Mouse (Mus musculus): Measurements from ENCODE around the gene Rims4. TPM values are rescaled to one million over a fixed set of nuclear protein-coding genes. Genes with fewer than 3 reads are reported as not detected.

Gene Rims4
- polyA plus RNA-seq, 1 experiment from 2014 or later: 0.79 TPM

GRCm38 (mm10) chr2:163842043-163842442, 76.4 kb downstream of the Rims4 start:
- no peaks in the 10 kb centered on the region for H3K4me1 ChIP-seq (ENCODE audit: insufficient read depth, low read length)
- no peak overlapping the region for H3K4me3 ChIP-seq (ENCODE audit: low read length)
- no peak overlapping the region for H3K27ac ChIP-seq (ENCODE audit: low read length)
- no peak overlapping the region for H3K4me2 ChIP-seq (replicated peaks; ENCODE audit: low read depth, low read length)
- no peaks in the 10 kb centered on the region for H3K36me3 ChIP-seq (ENCODE audit: insufficient read depth, low read length)
- no peak overlapping the region for H3K9ac ChIP-seq (replicated peaks; ENCODE audit: low read length)
- 56% methylated on average over 4 of the region's 4 CpGs for WGBS
- H3K9me3 ChIP-seq (ENCODE audit: low read length): no peaks in the 10 kb centered on the region
- no peak for ATAC-seq (ENCODE audit: low FRiP score, low TSS enrichment)
- H3K27me3 ChIP-seq (ENCODE audit: insufficient read depth, low read length): no peaks in the 10 kb centered on the region

DNA sequence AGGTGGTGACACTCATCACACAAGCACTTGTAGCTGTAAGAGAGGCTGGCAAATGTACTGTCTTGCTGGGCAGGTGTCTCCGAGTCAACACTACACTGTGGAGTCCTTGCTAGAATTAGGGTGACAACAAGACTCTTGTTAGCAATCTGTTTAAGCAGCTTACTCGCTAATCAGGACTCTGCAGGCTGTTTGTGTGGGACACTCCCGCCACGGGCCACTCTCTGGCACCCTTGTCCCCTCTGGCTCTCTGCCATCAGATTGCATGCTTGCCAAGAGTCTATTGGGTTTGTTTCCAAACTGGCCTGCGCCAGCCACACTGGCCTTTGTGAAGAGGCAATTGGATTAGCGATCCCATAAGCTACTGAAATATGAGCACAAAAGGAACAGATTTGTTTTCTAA, 79.0 kb downstream of the Rims4 start:
- Histone ChIP-seq H3K27me3 (ENCODE audit: insufficient read depth, low read length) (no peaks in the 10 kb centered on the region), H3K4me2 (replicated peaks; ENCODE audit: low read depth, low read length) (no peak overlapping the region), H3K9ac (replicated peaks; ENCODE audit: low read length) (no peak overlapping the region), H3K27ac (ENCODE audit: low read length) (no peak overlapping the region), H3K4me3 (ENCODE audit: low read length) (no peak overlapping the region), H3K36me3 (ENCODE audit: insufficient read depth, low read length) (no peaks in the 10 kb centered on the region), H3K9me3 (ENCODE audit: low read length) (no peaks in the 10 kb centered on the region), H3K4me1 (ENCODE audit: insufficient read depth, low read length) (no peaks in the 10 kb centered on the region)
- no peak for ATAC-seq (ENCODE audit: low FRiP score, low TSS enrichment)
- 68% methylated on average over 6 of the region's 6 CpGs for WGBS

- no peak for ATAC-seq (ENCODE audit: low FRiP score, low TSS enrichment)
These were observed 80.4 kb downstream of the Rims4 start for GRCm38 (mm10) chr2:163838043-163838442.

DNA sequence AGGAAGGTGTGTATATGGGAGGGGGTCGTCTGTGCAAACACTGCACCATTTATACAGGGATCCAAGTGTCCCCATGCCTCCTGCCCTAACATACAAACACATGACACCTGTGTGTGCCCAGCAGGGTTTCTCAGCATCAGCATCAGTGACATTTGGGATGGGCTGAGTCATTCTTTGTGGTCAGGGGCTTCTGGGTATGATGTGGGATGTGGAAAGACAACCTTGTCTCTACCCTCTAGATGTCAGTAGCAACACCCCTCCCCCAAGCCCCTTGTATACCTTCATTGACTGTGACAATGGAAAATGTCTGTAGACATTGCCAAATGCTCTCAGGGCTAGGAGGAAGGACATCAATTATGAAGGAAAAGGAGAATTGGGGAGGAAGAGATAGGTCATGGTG, 87.3 kb downstream of the Rims4 start:
- Histone ChIP-seq H3K4me3 (ENCODE audit: low read length) (no peak overlapping the region), H3K36me3 (ENCODE audit: insufficient read depth, low read length) (no peaks in the 10 kb centered on the region), H3K4me1 (ENCODE audit: insufficient read depth, low read length) (no peaks in the 10 kb centered on the region), H3K9ac (replicated peaks; ENCODE audit: low read length) (no peak overlapping the region), H3K27ac (ENCODE audit: low read length) (no peak overlapping the region), H3K27me3 (ENCODE audit: insufficient read depth, low read length) (no peaks in the 10 kb centered on the region), H3K9me3 (ENCODE audit: low read length) (no peaks in the 10 kb centered on the region), H3K4me2 (replicated peaks; ENCODE audit: low read depth, low read length) (no peak overlapping the region)
- no peak for ATAC-seq (ENCODE audit: low FRiP score, low TSS enrichment)
- WGBS: 65% methylated on average over 1 of the region's 1 CpGs

More at GRCm38 (mm10) chr2:163838043-163838442, 80.4 kb downstream of the Rims4 start:
- H3K4me3 ChIP-seq (ENCODE audit: low read length): no peak overlapping the region
- WGBS: 34% methylated on average over 9 of the region's 9 CpGs
- H3K9ac ChIP-seq (replicated peaks; ENCODE audit: low read length): no peak overlapping the region
- H3K27me3 ChIP-seq (ENCODE audit: insufficient read depth, low read length): no peaks in the 10 kb centered on the region
- no peaks in the 10 kb centered on the region for H3K4me1 ChIP-seq (ENCODE audit: insufficient read depth, low read length)
- no peak overlapping the region for H3K27ac ChIP-seq (ENCODE audit: low read length)
- H3K9me3 ChIP-seq (ENCODE audit: low read length): no peaks in the 10 kb centered on the region
- H3K36me3 ChIP-seq (ENCODE audit: insufficient read depth, low read length): no peaks in the 10 kb centered on the region
- no peak overlapping the region for H3K4me2 ChIP-seq (replicated peaks; ENCODE audit: low read depth, low read length)

DNA sequence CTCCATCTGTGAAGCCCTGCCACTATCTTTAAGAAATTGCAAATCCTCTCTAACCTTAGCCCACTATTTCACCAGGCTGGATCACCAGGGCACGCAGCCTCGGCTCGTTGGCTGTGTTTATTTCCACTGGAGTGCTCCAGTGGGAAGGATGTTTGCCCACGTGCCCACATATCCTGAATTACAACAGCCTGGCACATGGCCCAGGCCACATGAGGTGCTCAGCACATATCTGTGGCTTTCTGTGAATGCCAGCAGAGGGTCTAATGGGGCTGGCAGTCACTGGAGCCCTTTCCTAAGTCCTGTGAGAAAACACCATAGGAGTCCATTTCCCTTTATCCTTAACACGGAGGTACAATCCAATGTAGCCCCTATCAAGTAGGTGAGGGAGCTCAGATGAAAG, 92.0 kb downstream of the Rims4 start:
- WGBS: 62% methylated on average over 5 of the region's 5 CpGs
- no peaks in the 10 kb centered on the region for H3K36me3 ChIP-seq (ENCODE audit: insufficient read depth, low read length)
- H3K4me1 ChIP-seq (ENCODE audit: insufficient read depth, low read length): peaks cover 9% of the 10 kb centered on the region; the same call in 1 of the 2 replicates
- H3K9ac ChIP-seq (replicated peaks; ENCODE audit: low read length): no peak overlapping the region
- H3K27me3 ChIP-seq (ENCODE audit: insufficient read depth, low read length): no peaks in the 10 kb centered on the region
- H3K4me3 ChIP-seq (ENCODE audit: low read length): no peak overlapping the region
- no peak overlapping the region for H3K4me2 ChIP-seq (replicated peaks; ENCODE audit: low read depth, low read length)
- H3K27ac ChIP-seq (ENCODE audit: low read length): no peak overlapping the region
- no peaks in the 10 kb centered on the region for H3K9me3 ChIP-seq (ENCODE audit: low read length)
- ATAC-seq (ENCODE audit: low FRiP score, low TSS enrichment): no peak

- H3K27ac ChIP-seq (ENCODE audit: low read length): no peak overlapping the region
- 71% methylated on average over 1 of the region's 1 CpGs for WGBS
- ATAC-seq (ENCODE audit: low FRiP score, low TSS enrichment): no peak
These were observed 92.6 kb downstream of the Rims4 start for GRCm38 (mm10) chr2:163825861-163826260.

DNA sequence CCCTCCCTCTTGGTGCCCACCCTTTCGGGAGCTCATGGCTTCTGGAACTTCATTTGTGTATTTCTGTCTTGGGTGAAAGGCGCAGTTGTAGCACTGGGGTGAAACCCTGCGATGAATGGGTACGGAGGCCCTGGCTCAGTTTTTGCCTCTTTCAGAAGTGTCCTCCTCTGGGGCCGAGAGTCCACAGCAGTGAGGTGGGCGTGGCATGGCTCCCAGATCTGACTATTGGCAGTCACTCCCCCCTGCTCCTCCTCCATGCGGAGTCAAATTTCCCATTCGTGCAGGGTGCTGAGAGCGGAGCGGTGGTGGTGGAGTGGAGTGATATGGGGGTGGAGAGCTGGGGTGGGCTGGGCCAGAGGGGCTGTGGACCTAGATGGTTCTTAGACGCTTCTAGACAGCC, 94.7 kb downstream of the Rims4 start:
- peak overlapping the region; percentile 50 for H3K9ac ChIP-seq (replicated peaks; ENCODE audit: low read length)
- peak overlapping the region; percentile 52 for H3K4me2 ChIP-seq (replicated peaks; ENCODE audit: low read depth, low read length)
- 16% methylated on average over 11 of the region's 11 CpGs for WGBS
- peaks cover 9% of the 10 kb centered on the region; the same call in 1 of the 2 replicates for H3K4me1 ChIP-seq (ENCODE audit: insufficient read depth, low read length)
- H3K27ac ChIP-seq (ENCODE audit: low read length): 0 out of 2 replicates have a peak overlapping the region, but pooled peaks have one; percentile 14
- H3K36me3 ChIP-seq (ENCODE audit: insufficient read depth, low read length): no peaks in the 10 kb centered on the region
- peak overlapping the region; percentile 28 for H3K4me3 ChIP-seq (ENCODE audit: low read length)
- peak; percentile 94 for ATAC-seq (ENCODE audit: low FRiP score, low TSS enrichment)
- H3K27me3 ChIP-seq (ENCODE audit: insufficient read depth, low read length): no peaks in the 10 kb centered on the region
- H3K9me3 ChIP-seq (ENCODE audit: low read length): no peaks in the 10 kb centered on the region

More at GRCm38 (mm10) chr2:163825861-163826260, 92.6 kb downstream of the Rims4 start:
- Histone ChIP-seq H3K27me3 (ENCODE audit: insufficient read depth, low read length) (no peaks in the 10 kb centered on the region), H3K4me1 (ENCODE audit: insufficient read depth, low read length) (peaks cover 9% of the 10 kb centered on the region; the same call in 1 of the 2 replicates), H3K9ac (replicated peaks; ENCODE audit: low read length) (no peak overlapping the region), H3K9me3 (ENCODE audit: low read length) (no peaks in the 10 kb centered on the region), H3K4me2 (replicated peaks; ENCODE audit: low read depth, low read length) (no peak overlapping the region), H3K4me3 (ENCODE audit: low read length) (no peak overlapping the region), H3K36me3 (ENCODE audit: insufficient read depth, low read length) (no peaks in the 10 kb centered on the region)

DNA sequence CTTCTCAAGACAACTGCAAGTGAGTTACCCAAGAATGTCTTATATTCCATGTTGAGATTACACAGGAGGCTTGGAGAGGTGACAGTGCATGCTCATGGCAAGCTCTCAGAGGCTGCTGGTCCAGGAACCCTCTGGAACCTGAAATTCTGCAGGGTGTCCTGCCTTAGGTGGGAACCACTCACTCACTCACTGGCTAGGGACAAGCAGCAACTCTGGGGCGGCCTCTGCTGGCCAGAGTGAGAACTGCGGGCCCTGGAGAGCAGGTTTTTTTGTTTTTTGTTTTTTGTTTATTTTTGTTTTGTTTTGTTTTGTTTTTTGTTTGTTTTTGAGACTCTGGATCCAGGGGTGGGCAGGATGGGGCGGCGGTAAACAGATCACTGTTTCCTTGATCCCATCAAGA, 95.2 kb downstream of the Rims4 start:
- no peak for ATAC-seq (ENCODE audit: low FRiP score, low TSS enrichment)
- H3K36me3 ChIP-seq (ENCODE audit: insufficient read depth, low read length): no peaks in the 10 kb centered on the region
- peak overlapping the region; percentile 28 for H3K4me3 ChIP-seq (ENCODE audit: low read length)
- H3K4me1 ChIP-seq (ENCODE audit: insufficient read depth, low read length): peaks cover 9% of the 10 kb centered on the region; the same call in 1 of the 2 replicates
- 5% methylated on average over 4 of the region's 4 CpGs for WGBS
- no peak overlapping the region for H3K27ac ChIP-seq (ENCODE audit: low read length)
- peak overlapping the region; percentile 50; the same call in 1 of the 2 replicates for H3K9ac ChIP-seq (replicated peaks; ENCODE audit: low read length)
- no peaks in the 10 kb centered on the region for H3K27me3 ChIP-seq (ENCODE audit: insufficient read depth, low read length)
- peak overlapping the region; percentile 52 for H3K4me2 ChIP-seq (replicated peaks; ENCODE audit: low read depth, low read length)
- no peaks in the 10 kb centered on the region for H3K9me3 ChIP-seq (ENCODE audit: low read length)

DNA sequence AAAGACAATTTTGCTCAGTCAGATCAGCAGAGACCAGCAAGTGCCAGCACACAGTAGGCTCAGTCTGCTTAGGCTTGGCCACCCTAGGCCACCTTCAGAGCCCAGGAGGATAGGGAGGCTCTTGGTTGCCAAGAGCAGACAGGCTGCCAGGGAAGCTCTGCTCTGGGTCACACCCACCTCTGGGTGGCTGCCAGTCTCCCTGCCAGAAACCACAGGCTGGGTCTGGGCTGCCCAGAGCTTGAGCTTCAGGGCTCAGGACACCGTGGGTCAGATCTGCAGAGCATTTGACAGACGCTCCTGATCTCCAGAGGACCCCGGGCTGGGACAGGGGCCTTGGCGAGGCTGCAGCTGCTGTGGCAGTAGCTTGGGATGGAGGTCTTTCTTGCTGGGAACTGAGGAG, 97.9 kb downstream of the Rims4 start, which contains the start of gene Ccn5:
TSS of gene Ccn5 (plus strand) at position 255 of the 400 bp plus-strand sequence.
- Histone ChIP-seq H3K9ac (replicated peaks; ENCODE audit: low read length) (no peak within 1 kb of the TSS), H3K9me3 (ENCODE audit: low read length) (no peaks in the 10 kb centered on the region), H3K27me3 (ENCODE audit: insufficient read depth, low read length) (no peaks in the 10 kb centered on the region), H3K27ac (ENCODE audit: low read length) (no peak within 1 kb of the TSS), H3K36me3 (ENCODE audit: insufficient read depth, low read length) (no peaks in the 10 kb centered on the region), H3K4me3 (ENCODE audit: low read length) (no peak within 1 kb of the TSS), H3K4me2 (replicated peaks; ENCODE audit: low read depth, low read length) (no peak within 1 kb of the TSS), H3K4me1 (ENCODE audit: insufficient read depth, low read length) (peaks cover 9% of the 10 kb centered on the region; the same call in 1 of the 2 replicates)
- WGBS: 68% methylated on average over 4 of the region's 4 CpGs
- ATAC-seq (ENCODE audit: low FRiP score, low TSS enrichment): no peak

DNA sequence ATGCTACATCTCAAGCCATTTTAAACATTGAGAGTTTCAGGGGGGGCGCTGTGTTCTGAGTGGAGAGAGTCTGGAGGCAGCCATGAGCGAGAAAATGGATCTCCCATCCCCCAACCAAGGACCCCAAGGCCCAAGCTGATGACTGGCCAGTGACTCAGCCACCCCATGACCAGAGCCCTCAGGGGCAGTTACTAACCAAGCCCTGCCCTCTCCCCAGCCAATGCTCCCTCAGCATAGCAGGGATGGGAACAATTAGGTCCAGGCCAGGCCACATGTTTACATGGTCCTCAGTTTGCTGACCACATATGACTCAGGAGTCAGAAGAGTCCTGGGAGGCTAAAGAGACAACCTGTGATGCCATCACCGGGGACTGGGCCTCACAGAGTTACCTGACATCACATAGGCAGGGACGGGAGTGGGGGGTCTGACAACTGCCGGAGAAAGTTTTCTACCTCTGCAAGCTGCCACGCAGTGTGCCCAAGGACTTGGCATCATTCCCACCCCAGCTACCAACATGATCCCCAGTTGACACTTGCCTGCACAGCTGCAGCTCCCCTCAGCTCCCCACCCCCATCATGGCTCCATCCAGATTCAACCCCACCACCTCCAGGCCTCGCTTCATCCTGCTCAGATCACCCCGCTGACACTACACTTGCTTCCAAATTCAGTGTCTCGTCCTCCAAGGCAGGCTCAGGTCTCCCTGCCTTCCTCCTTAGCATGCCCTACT, 103.6 kb downstream of the Rims4 start:
- Histone ChIP-seq H3K4me3 (ENCODE audit: low read length) (no peak overlapping the region), H3K4me1 (ENCODE audit: insufficient read depth, low read length) (no peaks in the 10 kb centered on the region), H3K9ac (replicated peaks; ENCODE audit: low read length) (no peak overlapping the region), H3K36me3 (ENCODE audit: insufficient read depth, low read length) (no peaks in the 10 kb centered on the region), H3K27ac (ENCODE audit: low read length) (no peak overlapping the region), H3K27me3 (ENCODE audit: insufficient read depth, low read length) (no peaks in the 10 kb centered on the region), H3K4me2 (replicated peaks; ENCODE audit: low read depth, low read length) (no peak overlapping the region), H3K9me3 (ENCODE audit: low read length) (no peaks in the 10 kb centered on the region)
- no peak for ATAC-seq (ENCODE audit: low FRiP score, low TSS enrichment)
- 86% methylated on average over 9 of the region's 9 CpGs for WGBS
